Mouse (Mus musculus) G1E (cell line): Measurements from ENCODE around the gene Frmpd4. TPM values are rescaled to one million over a fixed set of nuclear protein-coding genes. Genes with fewer than 3 reads are reported as not detected.

Source experiments
- ATAC-seq: 2 replicates; pipeline ENCODE4 v1.8.0; 2016; ENCODE audit warnings: mild to moderate bottlenecking; ENCODE audit not compliant: insufficient number of reproducible peaks, poor library complexity, low FRiP score, severe bottlenecking; ENCODE audit errors: extremely low read depth
- DNase-seq: peaks from one replicate; pipeline ENCODE4 v3.0.0; 2012; ENCODE audit warnings: low spot score
- H3K27me3 ChIP-seq: 2 replicates; pipeline ENCODE4 v1.6.1; 2012; ENCODE audit warnings: mild to moderate bottlenecking, low read length, inconsistent platforms; ENCODE audit not compliant: insufficient read depth
- H3K36me3 ChIP-seq: replicated peaks from 2 replicates; pipeline ENCODE3; 2012; ENCODE audit warnings: mild to moderate bottlenecking, inconsistent platforms
- H3K4me1 ChIP-seq: 2 replicates; pipeline ENCODE4 v1.6.1; 2012; ENCODE audit warnings: low read depth, low read length, inconsistent platforms, mixed read lengths; ENCODE audit not compliant: insufficient read depth
- H3K4me3 ChIP-seq: 2 replicates; pipeline ENCODE4 v1.5.1; 2012; ENCODE audit warnings: low read depth, mild to moderate bottlenecking, inconsistent platforms, low read length, moderate library complexity, mixed read lengths
- H3K9me3 ChIP-seq: replicated peaks from 2 replicates; pipeline ENCODE4 v1.6.1; 2012; ENCODE audit warnings: inconsistent platforms
- CTCF ChIP-seq: IDR thresholded peaks from 2 replicates; pipeline ENCODE4 v1.5.1; 2012; ENCODE audit warnings: low read depth, low read length, inconsistent platforms, mixed read lengths
- GATA1 ChIP-seq: IDR thresholded peaks from 2 replicates; pipeline ENCODE4 v1.6.1; 2012; ENCODE audit warnings: borderline replicate concordance, low read length, inconsistent platforms, mixed read lengths
- GATA2 ChIP-seq: IDR thresholded peaks from 2 replicates; pipeline ENCODE4 v1.6.1; 2012; ENCODE audit warnings: low read depth, low read length, inconsistent platforms, borderline replicate concordance
- POLR2AphosphoS5 ChIP-seq: IDR thresholded peaks from 2 replicates; pipeline ENCODE4 v1.6.1; 2012; ENCODE audit warnings: low read depth, low read length, inconsistent platforms; ENCODE audit not compliant: insufficient replicate concordance
- TAL1 ChIP-seq: conservative IDR thresholded peaks from 2 replicates; pipeline ENCODE4 v1.6.1; 2012; ENCODE audit warnings: low read depth, low read length, inconsistent platforms, mixed read lengths
- polyA plus RNA-seq: library from polyadenylated mRNA; stranded (reverse); fragments of >175 nt; gene quantifications from 2 replicates; pipeline ENCODE4 v1.2.3, GENCODE M21; 2012
- total RNA-seq, 2 experiments: library from RNA; stranded (forward) in 1 of 2; stranded (reverse) in 1 of 2; fragments of 200-1000 nt in 1 of 2; fragments of >200 nt in 1 of 2; fragmentation: Nextera tagmentation in 1 of 2; gene quantifications; 2 replicates each; pipeline ENCODE4 v1.2.3; 2014 to 2017

Gene Frmpd4
- total and polyA plus RNA-seq, 3 experiments, result under 0.01 TPM; not detected in 2

DNA sequence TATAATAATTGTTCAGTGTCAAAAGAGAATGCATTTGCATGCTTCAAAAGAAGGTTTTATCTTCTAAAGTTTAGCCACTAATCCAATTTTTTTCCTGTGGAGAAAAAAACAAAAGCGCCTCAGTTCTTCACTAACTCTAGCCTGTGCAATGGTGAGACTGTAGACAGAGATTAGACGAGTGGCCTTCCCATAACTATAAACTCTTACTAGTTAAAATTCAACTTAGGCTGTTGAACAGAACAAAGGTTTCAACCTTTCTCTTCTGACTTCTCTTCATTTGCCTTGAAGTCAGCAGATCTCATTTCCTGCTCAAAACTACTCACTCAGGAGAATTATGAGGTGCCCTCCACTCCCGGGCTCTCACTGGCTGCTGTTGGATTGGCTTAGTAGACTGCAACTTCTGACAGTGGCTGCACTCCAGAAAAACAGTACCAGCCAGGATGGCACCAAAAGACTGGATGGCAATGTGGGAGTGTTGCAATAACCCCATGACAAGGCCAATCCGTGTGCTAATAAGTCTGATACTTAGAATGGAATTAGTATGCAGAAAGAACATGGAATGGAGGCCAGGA is 556.4 kb downstream of the Frmpd4 start:
- Histone ChIP-seq H3K4me3 (no peak overlapping the region), H3K36me3 (no peaks in the 10 kb centered on the region), H3K4me1 (no peaks in the 10 kb centered on the region), H3K27me3 (no peaks in the 10 kb centered on the region), H3K9me3 (no peaks in the 10 kb centered on the region)
- TF ChIP-seq GATA2 (no peak), CTCF (no peak), POLR2AphosphoS5 (no peak), TAL1 (no peak), GATA1 (no peak)
- no peak for ATAC-seq
- DNase-seq, result no peak

DNA sequence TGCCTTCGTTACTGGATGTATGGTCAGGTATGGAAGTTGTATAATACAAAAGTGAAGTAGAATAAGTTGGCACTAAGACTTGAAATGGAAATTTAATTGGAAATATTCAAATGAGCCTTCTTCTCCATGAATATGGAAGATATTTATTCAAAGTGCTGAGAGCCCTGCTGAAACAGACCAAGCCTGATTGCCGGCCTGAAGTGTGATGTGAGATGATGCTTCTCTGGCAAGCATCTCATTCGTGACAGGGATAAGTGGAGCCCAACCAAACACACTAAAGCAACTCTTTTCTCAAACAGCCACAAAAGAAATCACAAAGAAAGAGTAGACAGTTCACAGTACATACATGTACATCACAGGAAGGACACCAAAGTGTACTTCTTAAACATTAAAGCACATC is 559.2 kb downstream of the Frmpd4 start:
- Histone ChIP-seq H3K27me3 (no peaks in the 10 kb centered on the region), H3K36me3 (no peaks in the 10 kb centered on the region), H3K4me3 (no peak overlapping the region), H3K9me3 (no peaks in the 10 kb centered on the region), H3K4me1 (no peaks in the 10 kb centered on the region)
- no peak for TF ChIP-seq GATA1
- no peak for TF ChIP-seq POLR2AphosphoS5
- TF ChIP-seq CTCF, result no peak
- TF ChIP-seq TAL1, result no peak
- no peak for TF ChIP-seq GATA2
- DNase-seq (no peak), ATAC-seq (no peak)

DNA sequence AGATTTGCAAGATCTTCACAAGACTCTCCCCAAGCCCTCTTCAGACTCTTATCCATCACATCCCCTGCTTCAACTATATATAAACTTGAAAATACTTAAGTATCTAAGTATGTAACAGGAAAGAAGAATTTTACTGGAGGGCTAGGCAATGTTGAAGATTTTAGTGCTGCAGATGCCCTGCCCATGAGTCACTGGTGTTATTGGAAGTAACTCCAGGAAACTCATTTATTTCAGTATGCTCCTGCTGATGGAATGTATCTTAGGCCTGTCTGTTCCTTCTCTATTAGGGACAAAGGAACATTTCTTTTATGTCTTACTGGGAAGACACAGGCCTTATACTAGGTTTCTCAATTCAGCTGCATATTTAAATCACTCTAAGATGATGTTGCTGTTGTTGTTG is 592.2 kb downstream of the Frmpd4 start:
- Histone ChIP-seq H3K9me3 (no peaks in the 10 kb centered on the region), H3K4me3 (no peak overlapping the region), H3K27me3 (no peaks in the 10 kb centered on the region), H3K36me3 (no peaks in the 10 kb centered on the region), H3K4me1 (no peaks in the 10 kb centered on the region)
- ATAC-seq, result no peak
- no peak for TF ChIP-seq CTCF
- TF ChIP-seq GATA2, result no peak
- TF ChIP-seq POLR2AphosphoS5, result no peak
- no peak for TF ChIP-seq TAL1
- TF ChIP-seq GATA1, result no peak
- no peak for DNase-seq

DNA sequence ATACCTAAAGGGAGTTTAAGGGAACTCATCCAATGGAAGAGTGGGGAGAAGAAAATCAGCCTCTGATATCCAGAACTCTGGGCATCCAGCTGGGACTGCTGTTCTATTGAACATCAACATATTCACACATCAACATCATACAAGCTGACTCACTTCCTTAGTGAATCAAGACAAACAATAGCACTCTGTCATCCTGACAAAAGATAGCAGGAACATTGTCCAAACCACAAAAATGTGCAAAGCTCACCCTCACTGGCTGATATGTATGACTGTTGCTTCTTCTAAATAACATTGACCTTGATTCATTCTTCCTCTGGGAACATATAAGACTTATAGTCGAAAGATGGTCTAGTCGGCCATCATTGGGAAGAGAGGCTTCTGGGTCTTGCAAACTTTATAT is 625.8 kb downstream of the Frmpd4 start:
- no peak for DNase-seq
- Histone ChIP-seq H3K36me3 (no peaks in the 10 kb centered on the region), H3K4me3 (no peak overlapping the region), H3K27me3 (no peaks in the 10 kb centered on the region), H3K4me1 (no peaks in the 10 kb centered on the region), H3K9me3 (no peaks in the 10 kb centered on the region)
- ATAC-seq, result no peak
- no peak for TF ChIP-seq CTCF
- TF ChIP-seq TAL1, result no peak
- no peak for TF ChIP-seq GATA2
- no peak for TF ChIP-seq GATA1
- TF ChIP-seq POLR2AphosphoS5, result no peak

DNA sequence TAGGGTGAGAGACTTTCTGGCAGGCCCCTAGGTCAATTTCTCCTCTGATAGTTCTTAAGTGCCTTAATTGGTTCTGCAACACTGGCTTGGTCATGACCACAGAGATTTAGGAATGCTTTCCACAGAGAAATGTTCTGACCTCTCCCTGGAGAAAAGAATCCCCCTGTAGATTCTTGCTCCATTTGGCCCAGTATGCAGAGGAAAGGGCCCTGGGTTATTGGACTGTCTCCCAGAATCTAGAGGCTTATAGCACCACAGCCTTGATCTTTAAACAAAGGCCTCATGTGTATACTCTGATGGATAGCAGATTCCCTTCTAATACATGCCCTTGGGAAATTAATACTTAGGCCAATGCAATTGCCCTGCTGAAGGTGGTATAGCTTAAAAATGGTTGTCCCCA is 667.5 kb downstream of the Frmpd4 start:
- H3K4me1 ChIP-seq, result no peaks in the 10 kb centered on the region
- no peak for TF ChIP-seq POLR2AphosphoS5
- TF ChIP-seq GATA2, result no peak
- no peak for TF ChIP-seq GATA1
- TF ChIP-seq TAL1, result no peak
- TF ChIP-seq CTCF, result no peak
- no peaks in the 10 kb centered on the region for H3K36me3 ChIP-seq
- no peaks in the 10 kb centered on the region for H3K9me3 ChIP-seq
- DNase-seq (no peak), ATAC-seq (no peak)
- no peaks in the 10 kb centered on the region for H3K27me3 ChIP-seq
- no peak overlapping the region for H3K4me3 ChIP-seq

DNA sequence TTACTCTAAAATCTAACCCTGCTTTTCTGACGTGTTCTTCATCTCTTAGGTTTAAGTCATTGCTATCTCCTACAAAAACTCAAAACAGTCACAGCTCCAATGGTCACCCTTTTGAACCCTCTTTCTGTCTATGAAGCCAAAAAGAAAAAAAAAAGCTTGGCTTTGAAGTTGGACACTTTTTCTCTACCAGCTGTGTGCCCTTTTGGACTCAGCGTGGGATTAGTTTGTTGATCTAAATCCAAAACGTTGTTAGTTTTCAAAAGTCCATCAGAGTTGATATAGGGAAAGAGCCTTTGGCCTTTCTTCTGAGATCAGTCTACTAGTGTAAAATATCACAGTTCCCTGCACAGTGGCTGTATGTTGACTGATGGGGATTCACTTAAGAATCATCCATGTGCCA is 676.0 kb downstream of the Frmpd4 start:
- H3K36me3 ChIP-seq, result no peaks in the 10 kb centered on the region
- H3K27me3 ChIP-seq, result no peaks in the 10 kb centered on the region
- H3K9me3 ChIP-seq, result no peaks in the 10 kb centered on the region
- DNase-seq, result no peak
- H3K4me1 ChIP-seq, result no peaks in the 10 kb centered on the region
- TF ChIP-seq POLR2AphosphoS5 (no peak), TAL1 (no peak), CTCF (no peak), GATA1 (no peak)
- H3K4me3 ChIP-seq, result no peak overlapping the region
- ATAC-seq, result no peak

DNA sequence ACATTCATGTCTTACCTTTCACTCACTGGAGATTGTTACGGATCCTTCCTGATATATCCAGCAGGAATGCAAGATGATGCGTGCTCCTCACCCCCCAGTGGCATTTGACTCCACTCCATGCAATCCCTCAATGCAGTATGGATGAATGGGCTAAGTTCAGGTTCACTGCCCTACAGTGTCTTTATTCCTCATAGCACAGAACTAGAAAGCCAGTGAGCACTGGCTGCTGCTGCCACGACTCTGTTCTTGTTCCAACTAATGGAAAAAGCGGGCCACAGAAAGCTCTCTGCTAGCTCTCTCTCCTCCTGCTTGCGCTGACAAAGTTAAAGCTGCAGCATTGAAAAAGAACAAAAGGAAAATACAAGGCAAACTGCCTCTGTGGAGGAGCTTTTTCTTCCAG is 722.2 kb downstream of the Frmpd4 start:
- Histone ChIP-seq H3K9me3 (no peaks in the 10 kb centered on the region), H3K4me3 (no peak overlapping the region), H3K36me3 (no peaks in the 10 kb centered on the region), H3K27me3 (no peaks in the 10 kb centered on the region), H3K4me1 (no peaks in the 10 kb centered on the region)
- TF ChIP-seq GATA2 (no peak), CTCF (no peak), TAL1 (no peak), POLR2AphosphoS5 (no peak), GATA1 (no peak)
- no peak for DNase-seq
- no peak for ATAC-seq
